Mouse (Mus musculus) T-cell, adult 66 days (primary cell): ENCODE data around the gene Dcun1d2. TPM values are rescaled to one million over a fixed set of nuclear protein-coding genes. Genes with fewer than 3 reads are reported as not detected.

Experiments used
- total RNA-seq, 2 experiments: library from RNA; stranded (reverse); gene quantifications; 3 replicates in 1 of 2; 4 replicates in 1 of 2; pipeline ENCODE4 v1.2.4; 2023

The Dcun1d2 gene
- 10 to 100 TPM; 19.1 to 20.2 TPM for total RNA-seq

GRCm38 (mm10) chr8:13287692-13288623 is at the start of gene Dcun1d2, which contains the start of gene Tmco3:
Gene Dcun1d2 (minus strand): TSS chr8:13288131.
Gene Tmco3 (plus strand): TSS chr8:13288190.

DNA sequence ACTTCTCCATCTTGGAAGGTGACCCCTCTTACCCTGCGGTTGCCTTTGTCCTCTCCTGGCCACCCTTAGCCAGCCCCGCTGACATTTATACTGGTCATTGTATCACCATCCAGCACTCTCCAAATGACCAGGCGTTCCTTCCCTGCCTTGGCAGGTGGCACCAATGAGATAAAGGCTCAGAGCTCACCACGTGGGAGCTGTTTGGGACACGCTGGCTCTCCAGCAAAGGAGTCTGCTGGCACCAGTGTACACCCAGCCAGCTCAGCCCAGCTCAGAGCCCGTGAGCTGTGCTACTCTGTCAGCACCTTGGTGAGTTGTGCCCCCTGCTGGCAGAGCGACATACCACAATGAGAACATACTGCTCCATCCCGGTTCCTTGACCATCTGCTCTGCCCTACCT is 33.9 kb downstream of the Dcun1d2 start, which contains the start of gene Adprhl1:
Adprhl1 (minus strand) TSS at position 144 of the 400 bp plus-strand sequence.

Other genes starting within 250 kb of the Dcun1d2 start
- not detected for gene Proz, start 227.2 kb downstream of the Dcun1d2 start, total RNA-seq
- gene Pcid2, start 182.7 kb downstream of the Dcun1d2 start, total RNA-seq: 10 to 100 TPM; 35.5 to 37.2 TPM
- gene Cul4a, start 182.5 kb downstream of the Dcun1d2 start, total RNA-seq: 10 to 100 TPM; 44.9 to 48.0 TPM
- gene Lamp1, start 129.0 kb downstream of the Dcun1d2 start, total RNA-seq: 10 to 100 TPM; 92.5 to 93.2 TPM
- gene Grtp1, start 87.5 kb downstream of the Dcun1d2 start, total RNA-seq: not detected
- gene Adprhl1, start 34.0 kb downstream of the Dcun1d2 start, total RNA-seq: not detected
- gene Tmco3, start 59 bp upstream of the Dcun1d2 start, total RNA-seq: 10 to 100 TPM; 23.0 to 23.5 TPM
- gene Tfdp1, start 50.6 kb upstream of the Dcun1d2 start, total RNA-seq: 10 to 100 TPM; 40.2 to 47.1 TPM
- gene Atp4b, start 108.7 kb upstream of the Dcun1d2 start, total RNA-seq: not detected
- gene Grk1, start 117.0 kb upstream of the Dcun1d2 start, total RNA-seq: not detected
- gene Tmem255b, start 147.1 kb upstream of the Dcun1d2 start, total RNA-seq: not detected
- gene Gas6, start 206.4 kb upstream of the Dcun1d2 start, total RNA-seq: not detected